Mouse (Mus musculus): ENCODE measurements at regions not wholly inside any gene's neighbourhood (a gene's known extent, or its start where the extent isn't known, plus 50 kb on each side); places are given as distances from the start of the nearest gene placed in this dataset.
"Not testable (repeated sequence)": the region's sequence is repeated elsewhere in the genome, so short reads cannot be mapped to it uniquely, and the experiment has no call there.

- DNase-seq (ENCODE audit: extremely low spot score in 1 of 2, low spot score in 1 of 2) = no peak
These were observed 1115.5 kb upstream of the 1700009N14Rik start for GRCm38 (mm10) chr4:38334529-38335149.

DNA sequence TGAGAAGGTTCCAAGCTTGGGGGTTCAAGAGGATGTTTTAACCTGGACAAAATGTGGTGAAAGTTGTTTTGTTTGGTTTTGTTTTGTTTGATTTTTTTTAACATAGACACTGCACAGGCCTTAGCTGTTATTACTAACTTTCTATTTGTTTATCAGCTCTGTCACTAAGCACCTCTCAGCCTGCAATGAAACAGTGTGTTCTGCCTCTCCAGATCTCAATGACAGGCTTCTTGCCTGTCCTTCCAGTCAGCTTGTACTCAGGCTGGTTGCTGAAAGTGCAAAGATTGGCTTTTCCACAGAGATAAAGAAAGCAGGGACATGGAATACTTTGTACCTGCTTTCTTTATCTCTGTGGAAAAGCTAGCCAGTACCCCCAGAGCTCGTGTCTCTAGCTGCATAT lies 1114.9 kb upstream of the 1700009N14Rik start:
- no peak for DNase-seq (ENCODE audit: extremely low spot score in 1 of 2, low spot score in 1 of 2)

GRCm38 (mm10) chr4:38371047-38371446 lies 1079.0 kb upstream of the 1700009N14Rik start:
- no peak for DNase-seq (ENCODE audit: extremely low spot score in 1 of 2, low spot score in 1 of 2)

GRCm38 (mm10) chr4:38381916-38382315 lies 1068.2 kb upstream of the 1700009N14Rik start:
- no peak for DNase-seq (ENCODE audit: extremely low spot score in 1 of 2, low spot score in 1 of 2)

DNA sequence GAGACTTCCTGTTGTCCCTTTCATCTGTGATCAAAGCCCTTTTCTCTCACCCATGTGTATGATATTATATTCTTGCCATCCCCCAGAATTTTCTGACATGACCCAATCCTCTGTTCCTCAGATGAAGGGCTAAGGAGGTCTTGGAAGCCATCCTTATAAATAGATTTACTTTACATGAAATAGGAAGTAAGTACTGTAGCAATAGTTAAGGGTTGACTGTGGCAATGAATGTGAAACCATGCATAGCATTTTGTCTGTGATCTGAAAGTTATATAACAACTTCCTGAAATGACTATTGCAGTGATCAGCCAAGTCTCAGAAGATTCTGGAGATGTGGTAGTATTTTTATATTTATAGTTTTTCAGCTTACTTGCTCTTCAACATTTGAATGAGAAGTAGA lies 1053.5 kb upstream of the 1700009N14Rik start:
- no peak for DNase-seq (ENCODE audit: extremely low spot score in 1 of 2, low spot score in 1 of 2)

GRCm38 (mm10) chr4:38435326-38435725 lies 1014.8 kb upstream of the 1700009N14Rik start:
- DNase-seq (ENCODE audit: extremely low spot score in 1 of 2, low spot score in 1 of 2) = not testable (repeated sequence)

DNA sequence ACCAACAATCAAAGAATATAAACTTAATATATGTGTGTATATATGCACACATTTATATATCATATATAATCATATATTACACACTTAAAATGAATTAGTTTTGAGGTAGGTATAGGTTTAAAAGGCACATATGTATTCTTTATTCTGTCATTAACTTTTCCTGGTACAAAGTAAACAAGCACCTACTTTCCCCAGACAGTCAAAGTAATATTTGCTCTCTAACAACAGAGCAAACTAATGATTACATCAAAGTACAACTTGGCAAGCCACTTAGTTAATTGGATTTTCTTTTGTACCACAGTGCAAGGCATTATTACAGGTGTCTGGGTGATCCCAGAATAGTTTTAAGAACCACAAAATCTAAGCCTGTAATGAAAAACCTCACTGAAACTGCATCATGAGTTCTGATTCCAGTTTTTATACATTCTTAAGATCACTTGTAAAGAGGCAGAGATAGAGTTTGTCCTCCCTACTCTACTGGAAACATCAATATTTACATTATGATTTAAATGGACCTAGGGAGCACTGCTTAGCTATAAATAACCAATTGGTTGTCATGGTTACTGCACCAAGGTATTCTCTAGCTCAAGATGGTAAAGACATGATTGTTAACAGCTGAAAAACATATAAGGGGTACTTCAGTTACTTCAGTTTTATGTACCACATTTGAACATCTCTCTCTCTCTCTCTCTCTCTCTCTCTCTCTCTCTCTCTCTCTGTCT lies 988.5 kb upstream of the 1700009N14Rik start:
- DNase-seq (ENCODE audit: extremely low spot score in 1 of 2, low spot score in 1 of 2) = no peak

DNA sequence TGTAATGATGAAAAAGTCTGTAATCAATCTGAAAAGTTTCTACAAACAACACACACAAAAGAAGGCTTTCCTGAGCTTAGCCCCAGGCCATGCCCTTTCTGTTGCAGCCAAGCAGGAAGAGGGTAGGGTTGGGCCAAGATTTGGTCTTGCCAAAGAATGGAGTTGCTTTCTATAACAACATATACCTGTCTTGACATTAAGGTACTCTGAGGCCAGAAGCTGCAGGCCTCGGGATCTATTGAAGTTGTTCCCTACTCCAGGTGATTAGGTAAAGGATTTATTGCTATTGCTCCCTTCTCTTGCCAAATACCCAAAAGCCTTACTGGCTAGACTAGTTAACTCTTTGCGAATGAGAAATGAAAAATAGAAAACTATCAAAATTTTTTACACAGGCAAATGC lies 951.8 kb upstream of the 1700009N14Rik start:
- no peak for DNase-seq (ENCODE audit: extremely low spot score in 1 of 2, low spot score in 1 of 2)

DNA sequence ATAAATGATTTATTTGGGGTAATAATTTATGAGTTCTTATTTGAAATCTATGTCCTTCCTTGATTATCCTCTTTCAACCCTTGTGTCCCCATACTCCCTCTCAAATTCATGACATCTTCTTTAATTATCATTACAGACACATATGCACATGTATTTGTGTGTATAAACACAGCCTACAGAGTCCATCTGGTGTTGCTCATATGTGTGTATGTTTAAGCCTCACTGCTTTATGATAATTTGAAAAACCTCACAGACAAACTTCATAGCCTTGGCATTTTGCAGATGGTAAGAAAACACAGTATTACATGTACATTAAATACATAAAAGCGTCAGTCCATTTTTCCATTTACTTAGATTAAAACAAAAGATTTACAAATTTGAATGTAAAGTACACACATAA lies 944.2 kb upstream of the 1700009N14Rik start:
- DNase-seq (ENCODE audit: extremely low spot score in 1 of 2, low spot score in 1 of 2) = no peak

- DNase-seq (ENCODE audit: extremely low spot score in 1 of 2, low spot score in 1 of 2) = peak in 1 of 2 experiments; percentile 1
These were observed 942.9 kb upstream of the 1700009N14Rik start for GRCm38 (mm10) chr4:38507202-38507601.

- no peak for DNase-seq (ENCODE audit: extremely low spot score in 1 of 2, low spot score in 1 of 2)
These were observed 931.0 kb upstream of the 1700009N14Rik start for GRCm38 (mm10) chr4:38519108-38519507.

All from frontal cortex, adult 2 months (tissue).